Mouse (Mus musculus) liver, postnatal 0 days (tissue): ENCODE results near the gene Gabra6.

Experiments used
- CTCF ChIP-seq: sonication (generic); IDR thresholded peaks from 2 replicates; pipeline ENCODE4 v1.5.1; 2016; ENCODE audit warnings: antibody characterized with exemption, low read depth
- EP300 ChIP-seq: IDR thresholded peaks from 2 replicates; pipeline ENCODE4 v1.6.1; 2016; ENCODE audit warnings: antibody characterized with exemption, low read depth, mild to moderate bottlenecking

DNA sequence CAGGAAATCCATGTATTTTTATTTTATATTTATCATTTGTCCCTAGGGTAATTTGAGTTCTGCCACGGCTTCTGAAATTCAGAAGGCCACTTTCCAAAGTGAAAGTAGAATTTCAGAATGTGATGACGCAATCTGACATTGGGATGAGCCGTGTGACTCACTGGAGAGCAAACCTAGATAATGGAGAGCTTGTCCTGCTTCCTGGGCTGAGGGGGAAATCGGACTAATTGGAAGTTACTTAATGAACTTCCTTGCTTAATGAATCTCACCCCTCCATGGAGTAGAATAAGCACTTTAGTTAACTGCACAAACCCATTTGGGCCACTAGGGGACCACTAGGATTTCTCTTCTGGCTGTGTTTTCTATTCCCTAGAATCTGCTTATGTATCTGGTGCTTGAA, 5.4 kb upstream of the Gabra6 start:
- TF ChIP-seq CTCF (no peak), EP300 (no peak)
